Mouse (Mus musculus) midbrain, embryonic 15.5 days (tissue): Measurements from ENCODE around the gene Cilp2. TPM values are rescaled to one million over a fixed set of nuclear protein-coding genes. Genes with fewer than 3 reads are reported as not detected.

Experiments
- ATAC-seq: fragments of 200-750 bp; cut with Nextera tagmentation; replicated peaks from 2 replicates; pipeline ENCODE4 v1.8.0; 2017; ENCODE audit warnings: moderate TSS enrichment
- H3K27ac ChIP-seq: fragments of 300-500 bp; sonication (generic); 2 replicates; pipeline ENCODE4 v1.5.1; 2015; ENCODE audit warnings: mild to moderate bottlenecking, inconsistent platforms
- H3K27me3 ChIP-seq: fragments of 300-500 bp; sonication (generic); replicated peaks from 2 replicates; pipeline ENCODE4 v1.6.1; 2015; ENCODE audit warnings: inconsistent platforms
- H3K36me3 ChIP-seq: fragments of 300-500 bp; sonication (generic); replicated peaks from 2 replicates; pipeline ENCODE4 v1.6.1; 2015; ENCODE audit warnings: inconsistent platforms
- H3K4me1 ChIP-seq: fragments of 300-500 bp; sonication (generic); 2 replicates; pipeline ENCODE4 v1.6.1; 2015; ENCODE audit warnings: inconsistent platforms
- H3K4me2 ChIP-seq: fragments of 300-500 bp; sonication (generic); 2 replicates; pipeline ENCODE4 v1.6.1; 2015; ENCODE audit warnings: inconsistent platforms, mild to moderate bottlenecking, moderate library complexity
- H3K4me3 ChIP-seq: fragments of 300-500 bp; sonication (generic); 2 replicates; pipeline ENCODE4 v1.5.1; 2015; ENCODE audit warnings: mild to moderate bottlenecking, inconsistent platforms
- H3K9ac ChIP-seq: fragments of 300-500 bp; sonication (generic); 2 replicates; pipeline ENCODE4 v1.6.1; 2015; ENCODE audit warnings: mild to moderate bottlenecking, inconsistent platforms
- H3K9me3 ChIP-seq: fragments of 300-500 bp; sonication (generic); 2 replicates; pipeline ENCODE4 v1.6.1; 2016; ENCODE audit warnings: inconsistent platforms
- WGBS: fragments of 180-500 bp; shearing (Covaris S2); methylation state at CpG from one replicate; pipeline ENCODE4 v1.1.7; 2015; ENCODE audit warnings: mixed read lengths; 5-methylcytosine and 5-hydroxymethylcytosine counted together
- polyA plus RNA-seq: library from polyadenylated mRNA; unstranded; fragments of >200 nt; fragmentation: Nextera tagmentation; extraction: Ambion mirVana; gene quantifications from 2 replicates; pipeline ENCODE4 v1.2.1, GENCODE M21; 2015

The Cilp2 gene
- 5.8 and 5.9 TPM in 2 replicates for polyA plus RNA-seq

- peak within 1 kb of the TSS; percentile 45 for H3K4me2 ChIP-seq
- H3K27ac ChIP-seq, result no peak within 1 kb of the TSS
- peak within 1 kb of the TSS; percentile 27 for H3K4me3 ChIP-seq
- no peak within 1 kb of the TSS for H3K9ac ChIP-seq
- no peaks in the 10 kb centered on the region for H3K9me3 ChIP-seq
- no peak for ATAC-seq
- peaks cover 38% of the 10 kb centered on the region for H3K4me1 ChIP-seq
- under 1% methylated on average over 60 of the region's 60 CpGs for WGBS
- H3K36me3 ChIP-seq, result no peaks in the 10 kb centered on the region
- H3K27me3 ChIP-seq, result peaks cover 80% of the 10 kb centered on the region
Measured at GRCm38 (mm10) chr8:69887289-69888243, at the start of gene Cilp2. Cilp2 (minus strand) TSS chr8:69887687.

- 69% methylated on average over 7 of the region's 7 CpGs for WGBS
- no peak overlapping the region for H3K4me2 ChIP-seq
Measured at GRCm38 (mm10) chr8:69936050-69936794, 48.7 kb upstream of the Cilp2 start.

DNA sequence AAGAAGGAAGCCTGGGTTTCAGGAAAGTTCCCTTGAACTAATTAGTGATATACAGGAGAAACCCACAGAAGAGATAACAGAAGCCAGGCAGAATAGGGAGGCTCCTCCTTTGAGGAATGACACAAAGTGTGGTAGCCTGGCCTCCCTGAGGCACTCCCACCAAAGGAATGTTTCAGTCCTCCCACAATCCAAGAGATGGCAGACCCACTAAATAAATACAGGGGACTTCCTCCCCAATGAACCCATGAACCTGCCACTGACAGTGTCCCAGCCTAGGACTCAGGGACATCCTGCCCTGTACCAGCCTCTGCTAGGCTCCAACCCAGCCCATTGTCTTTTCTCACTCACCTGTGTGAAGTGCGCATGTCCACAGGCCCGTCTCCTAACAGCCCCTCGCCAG, 47.9 kb upstream of the Cilp2 start:
- Histone ChIP-seq H3K9me3 (no peaks in the 10 kb centered on the region), H3K4me3 (no peak overlapping the region), H3K9ac (no peak overlapping the region), H3K4me2 (no peak overlapping the region), H3K27me3 (no peaks in the 10 kb centered on the region), H3K4me1 (no peaks in the 10 kb centered on the region), H3K27ac (no peak overlapping the region), H3K36me3 (no peaks in the 10 kb centered on the region)
- ATAC-seq, result no peak
- WGBS, result 90% methylated on average over 3 of the region's 3 CpGs

More at GRCm38 (mm10) chr8:69936050-69936794, 48.7 kb upstream of the Cilp2 start:
- Histone ChIP-seq H3K9ac (no peak overlapping the region), H3K27ac (no peak overlapping the region), H3K9me3 (no peaks in the 10 kb centered on the region), H3K27me3 (no peaks in the 10 kb centered on the region), H3K4me3 (no peak overlapping the region), H3K36me3 (no peaks in the 10 kb centered on the region), H3K4me1 (no peaks in the 10 kb centered on the region)
- ATAC-seq, result peak; percentile 72

DNA sequence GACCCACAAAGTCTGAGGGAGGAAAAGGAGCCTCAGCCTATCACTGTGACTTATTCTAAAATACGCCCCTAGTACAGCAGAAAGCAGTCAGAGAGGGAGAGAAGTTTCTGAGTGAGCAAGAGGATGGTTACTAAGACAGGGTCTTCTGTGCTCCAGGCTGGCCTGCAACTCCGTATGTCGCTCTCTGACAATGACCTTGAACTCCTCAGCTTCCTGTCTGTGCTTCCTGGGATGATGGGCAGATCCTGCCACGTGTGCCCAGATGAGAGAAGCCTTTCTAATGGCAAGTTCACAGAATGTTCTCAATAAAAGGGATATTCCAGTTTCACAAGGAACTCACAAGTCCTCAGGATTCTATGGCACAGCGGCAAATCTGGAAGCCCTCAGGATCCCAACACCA, 47.1 kb upstream of the Cilp2 start:
- no peaks in the 10 kb centered on the region for H3K4me1 ChIP-seq
- no peak overlapping the region for H3K27ac ChIP-seq
- H3K4me3 ChIP-seq, result no peak overlapping the region
- H3K36me3 ChIP-seq, result no peaks in the 10 kb centered on the region
- no peak overlapping the region for H3K4me2 ChIP-seq
- WGBS, result 90% methylated on average over 5 of the region's 5 CpGs
- no peak for ATAC-seq
- no peaks in the 10 kb centered on the region for H3K9me3 ChIP-seq
- H3K27me3 ChIP-seq, result no peaks in the 10 kb centered on the region
- H3K9ac ChIP-seq, result no peak overlapping the region

DNA sequence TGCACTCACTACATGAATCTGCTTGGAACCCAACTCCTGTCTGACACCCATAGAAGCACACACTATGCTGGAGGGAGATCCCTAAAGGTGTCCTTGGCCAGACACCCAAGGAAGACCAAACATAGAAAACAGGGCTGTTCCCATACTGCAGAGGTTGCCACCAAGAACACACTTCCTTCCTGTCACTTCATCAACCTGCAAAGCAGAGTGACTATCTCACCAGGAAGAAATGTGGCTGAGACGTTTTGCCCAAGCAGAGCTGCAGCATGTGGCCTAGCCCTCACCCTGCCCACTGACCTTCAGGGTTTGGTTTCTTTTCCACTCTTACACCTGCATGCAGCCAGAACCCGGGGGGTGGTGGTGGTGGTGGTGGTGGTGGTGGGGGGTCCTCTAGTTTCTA, 46.3 kb upstream of the Cilp2 start:
- ATAC-seq, result no peak
- no peaks in the 10 kb centered on the region for H3K27me3 ChIP-seq
- H3K27ac ChIP-seq, result no peak overlapping the region
- no peak overlapping the region for H3K4me2 ChIP-seq
- H3K9me3 ChIP-seq, result no peaks in the 10 kb centered on the region
- H3K4me3 ChIP-seq, result no peak overlapping the region
- no peaks in the 10 kb centered on the region for H3K4me1 ChIP-seq
- H3K9ac ChIP-seq, result no peak overlapping the region
- H3K36me3 ChIP-seq, result no peaks in the 10 kb centered on the region
- 83% methylated on average over 2 of the region's 2 CpGs for WGBS

DNA sequence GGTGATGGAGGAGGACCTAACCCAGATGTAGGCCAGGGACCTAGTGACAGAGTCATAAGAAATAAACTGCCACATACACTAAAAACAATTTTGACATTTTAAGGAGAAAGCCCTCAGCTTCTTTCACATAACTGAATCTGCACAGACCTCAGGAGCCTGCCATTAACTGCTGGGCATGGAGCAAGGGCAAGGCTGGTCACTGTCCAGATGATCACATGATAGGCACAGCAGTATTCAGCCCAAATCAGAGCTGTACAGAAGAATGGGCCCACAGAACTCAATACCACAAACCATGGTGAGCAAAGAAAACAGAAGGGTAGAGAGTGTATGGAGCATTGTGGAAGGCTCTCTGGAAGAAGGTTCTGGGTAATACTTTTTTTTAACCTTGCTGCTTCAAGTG, 39.4 kb upstream of the Cilp2 start:
- H3K27ac ChIP-seq, result no peak overlapping the region
- H3K4me2 ChIP-seq, result no peak overlapping the region
- H3K4me1 ChIP-seq, result no peaks in the 10 kb centered on the region
- no peak overlapping the region for H3K4me3 ChIP-seq
- no peaks in the 10 kb centered on the region for H3K9me3 ChIP-seq
- no peaks in the 10 kb centered on the region for H3K27me3 ChIP-seq
- no peaks in the 10 kb centered on the region for H3K36me3 ChIP-seq
- ATAC-seq, result no peak
- no peak overlapping the region for H3K9ac ChIP-seq

- no peak overlapping the region for H3K9ac ChIP-seq
- no peaks in the 10 kb centered on the region for H3K27me3 ChIP-seq
- no peak overlapping the region for H3K4me3 ChIP-seq
- no peak overlapping the region for H3K27ac ChIP-seq
- WGBS, result 93% methylated on average over 1 of the region's 1 CpGs
- no peak for ATAC-seq
- no peak overlapping the region for H3K4me2 ChIP-seq
- peaks cover 21% of the 10 kb centered on the region for H3K4me1 ChIP-seq
- H3K9me3 ChIP-seq, result no peaks in the 10 kb centered on the region
- no peaks in the 10 kb centered on the region for H3K36me3 ChIP-seq
Measured at GRCm38 (mm10) chr8:69923986-69924385, 36.5 kb upstream of the Cilp2 start.

DNA sequence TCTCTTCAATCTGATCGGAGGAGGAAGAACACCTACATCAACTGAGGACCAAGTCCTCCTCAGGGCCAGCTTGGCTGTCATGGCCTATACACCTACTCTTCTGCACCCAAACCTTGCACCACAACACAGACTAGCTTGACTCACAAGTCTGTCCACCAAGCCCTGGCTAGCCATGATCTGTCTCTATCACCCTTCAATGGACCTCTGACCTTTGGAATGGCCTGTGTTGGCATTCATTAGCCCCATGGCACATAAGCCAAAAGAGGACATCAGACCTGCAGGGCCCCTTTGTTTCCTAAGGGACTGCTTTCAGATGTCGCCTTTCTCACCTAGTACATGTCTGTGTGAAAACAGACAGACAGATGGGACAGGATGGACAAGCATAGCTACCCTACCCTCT, 33.7 kb upstream of the Cilp2 start:
- H3K27ac ChIP-seq, result peak overlapping the region; percentile 76
- peaks cover 21% of the 10 kb centered on the region for H3K4me1 ChIP-seq
- H3K9me3 ChIP-seq, result no peaks in the 10 kb centered on the region
- H3K4me2 ChIP-seq, result no peak overlapping the region
- H3K27me3 ChIP-seq, result no peaks in the 10 kb centered on the region
- H3K9ac ChIP-seq, result no peak overlapping the region
- 92% methylated on average over 2 of the region's 2 CpGs for WGBS
- H3K36me3 ChIP-seq, result 0 out of 2 replicates have a peak, but pooled peaks cover 3% of the 10 kb centered on the region
- no peak for ATAC-seq
- H3K4me3 ChIP-seq, result no peak overlapping the region

GRCm38 (mm10) chr8:69919876-69920662, 32.6 kb upstream of the Cilp2 start:
- no peak overlapping the region for H3K4me3 ChIP-seq
- H3K9ac ChIP-seq, result 0 out of 2 replicates have a peak overlapping the region, but pooled peaks have one; percentile 12
- no peaks in the 10 kb centered on the region for H3K27me3 ChIP-seq
- H3K9me3 ChIP-seq, result no peaks in the 10 kb centered on the region
- ATAC-seq, result peak; percentile 79
- H3K27ac ChIP-seq, result peak overlapping the region; percentile 76
- H3K36me3 ChIP-seq, result 0 out of 2 replicates have a peak, but pooled peaks cover 3% of the 10 kb centered on the region
- peak overlapping the region; percentile 18; the same call in 1 of the 2 replicates for H3K4me2 ChIP-seq
- WGBS, result 46% methylated on average over 11 of the region's 11 CpGs
- H3K4me1 ChIP-seq, result peaks cover 26% of the 10 kb centered on the region

DNA sequence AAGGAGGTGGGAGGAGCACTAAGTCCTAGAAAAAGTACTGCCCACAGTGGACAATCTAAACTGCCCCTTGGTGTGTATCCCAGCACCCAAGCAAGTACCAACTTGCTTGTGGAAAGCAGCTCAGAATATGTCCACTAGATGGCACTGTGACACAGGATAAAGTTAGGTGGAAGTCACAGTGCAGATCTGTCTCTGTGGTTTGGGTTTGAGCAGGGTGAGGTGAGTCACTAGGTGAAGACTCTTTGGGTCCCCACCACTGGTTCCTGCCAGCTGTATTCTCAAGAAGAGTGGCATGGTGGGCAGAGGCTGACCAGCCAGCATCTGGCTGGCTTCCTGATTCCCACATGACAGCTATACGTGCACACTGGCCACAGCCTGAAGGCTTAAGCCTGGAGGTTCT, 31.5 kb upstream of the Cilp2 start:
- no peak overlapping the region for H3K4me3 ChIP-seq
- 58% methylated on average over 1 of the region's 1 CpGs for WGBS
- no peaks in the 10 kb centered on the region for H3K9me3 ChIP-seq
- no peaks in the 10 kb centered on the region for H3K27me3 ChIP-seq
- H3K9ac ChIP-seq, result no peak overlapping the region
- peak overlapping the region; percentile 10; the same call in 1 of the 2 replicates for H3K27ac ChIP-seq
- ATAC-seq, result peak; percentile 60
- no peak overlapping the region for H3K4me2 ChIP-seq
- H3K36me3 ChIP-seq, result 0 out of 2 replicates have a peak, but pooled peaks cover 10% of the 10 kb centered on the region
- H3K4me1 ChIP-seq, result peaks cover 26% of the 10 kb centered on the region

DNA sequence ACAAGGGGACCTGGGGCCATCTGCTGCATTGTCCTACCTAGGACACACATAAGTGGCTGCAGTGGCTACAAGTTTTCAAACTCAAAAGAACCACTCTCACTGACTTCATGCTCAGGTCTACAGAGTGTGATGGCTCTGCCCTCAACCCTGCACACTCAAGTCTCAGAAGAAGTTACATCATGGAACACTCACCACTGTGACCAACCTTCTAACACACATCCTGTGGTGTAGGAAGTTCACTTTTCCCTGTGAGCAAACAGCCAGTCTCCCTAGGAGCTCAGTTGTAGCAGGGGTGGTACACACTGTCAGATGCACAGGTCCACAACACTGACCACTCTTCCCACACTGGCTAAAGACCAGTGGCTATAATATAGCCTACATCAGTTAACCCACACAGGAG, 31.0 kb upstream of the Cilp2 start:
- H3K4me2 ChIP-seq, result no peak overlapping the region
- no peak overlapping the region for H3K27ac ChIP-seq
- no peak overlapping the region for H3K4me3 ChIP-seq
- 0 out of 2 replicates have a peak, but pooled peaks cover 10% of the 10 kb centered on the region for H3K36me3 ChIP-seq
- H3K9ac ChIP-seq, result no peak overlapping the region
- H3K27me3 ChIP-seq, result no peaks in the 10 kb centered on the region
- peak; percentile 3; the same call in 1 of the 2 replicates for ATAC-seq
- H3K4me1 ChIP-seq, result peaks cover 26% of the 10 kb centered on the region
- H3K9me3 ChIP-seq, result no peaks in the 10 kb centered on the region
